8 mouse cellular contexts compared by ENCODE assay signal in the genomic region with DNA sequence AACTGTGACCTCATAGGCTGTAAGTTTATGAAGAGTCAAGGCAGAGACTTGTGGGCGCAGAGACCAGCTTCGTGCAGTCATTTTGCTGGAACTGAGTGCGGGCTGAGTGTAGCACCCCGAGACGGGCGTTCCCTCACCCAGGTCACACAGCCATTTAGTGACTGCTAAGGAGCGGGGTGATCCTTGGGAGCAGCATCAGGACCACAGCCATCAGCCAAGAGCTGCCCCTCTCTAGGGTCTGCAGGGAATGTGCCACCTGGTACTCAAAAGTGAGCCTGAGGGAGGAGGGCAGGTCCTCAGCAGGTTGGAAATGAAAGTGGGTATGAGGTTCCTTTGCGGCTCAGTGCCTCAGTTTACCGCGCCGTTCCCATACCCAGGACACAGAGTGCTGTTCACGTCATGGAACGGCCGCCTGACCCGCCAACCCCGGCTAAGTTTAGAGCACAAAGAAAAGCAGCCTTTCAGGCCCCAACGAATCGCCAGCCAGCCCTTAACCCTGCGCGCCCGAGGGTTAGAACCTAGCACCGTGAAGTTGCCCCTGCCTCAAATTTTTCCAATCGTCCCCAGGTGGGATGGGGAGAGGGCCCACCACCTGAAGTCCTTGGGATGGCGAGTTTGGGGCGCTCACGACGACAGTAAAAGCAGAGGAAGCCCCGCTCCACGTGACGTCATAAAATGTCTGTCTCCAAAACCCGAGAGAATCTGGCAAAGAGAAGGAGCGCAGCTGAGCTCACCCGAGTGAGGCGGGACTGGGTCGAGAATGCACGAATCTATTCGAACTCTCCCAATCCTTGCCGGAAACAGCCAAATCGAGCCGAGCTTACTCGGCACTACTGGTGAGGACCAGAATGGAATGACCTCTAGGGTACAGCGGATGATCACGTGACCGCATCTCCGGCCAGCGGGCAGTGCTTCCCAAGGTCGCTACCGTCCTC. TPM values are rescaled to one million over a fixed set of nuclear protein-coding genes. Genes with fewer than 3 reads are reported as not detected.
A peak's percentile ranks its signal among the peaks of the same experiment; 100 is the strongest.
DNase-seq lines count a peak whose midpoint lies in the region; ATAC-seq and TF ChIP-seq lines count a peak whose summit lies in the region.

No protein-coding gene starts in this region.

- peaks cover 7% of the 10 kb centered on the region for H3K4me1 ChIP-seq in hindbrain, postnatal 0 days (ENCODE audit: insufficient read depth, low read length)
- peaks cover 12% of the 10 kb centered on the region for H3K4me1 ChIP-seq in liver, embryonic 11.5 days (replicated peaks; ENCODE audit: control insufficient read depth, insufficient read depth, low read length)

- H3K9ac ChIP-seq in hindbrain, postnatal 0 days (replicated peaks; ENCODE audit: low read length): peak overlapping the region; percentile 41
- H3K9ac ChIP-seq in liver, embryonic 11.5 days (ENCODE audit: low read depth, low read length): no peak overlapping the region

- H3K27me3 ChIP-seq in hindbrain, postnatal 0 days (ENCODE audit: insufficient read depth, low read length): peaks cover 49% of the 10 kb centered on the region
- peaks cover 85% of the 10 kb centered on the region for H3K27me3 ChIP-seq in liver, embryonic 11.5 days (replicated peaks; ENCODE audit: control insufficient read depth, insufficient read depth, low read length)

- 5% methylated on average over 48 of the region's 48 CpGs for WGBS in hindbrain, postnatal 0 days
- WGBS in liver, embryonic 11.5 days: 7% methylated on average over 48 of the region's 48 CpGs

- ATAC-seq in hindbrain, postnatal 0 days: peak; percentile 43
- 0 out of 2 replicates have a peak, but pooled peaks have one; percentile 12 for ATAC-seq in liver, embryonic 11.5 days (replicated peaks; ENCODE audit: low FRiP score)

- H3K4me3 ChIP-seq in hindbrain, postnatal 0 days (ENCODE audit: low read length): peak overlapping the region; percentile 38
- H3K4me3 ChIP-seq in liver, embryonic 11.5 days (ENCODE audit: low read depth, low read length): peak overlapping the region; percentile 24

- intact Hi-C loops in gastrocnemius, postnatal 14 days (cut with DNase I; ENCODE audit: low total_unique reads): no loop called here
- intact Hi-C loops in left cerebral cortex, postnatal 36 days (cut with DNase I): no loop called here

- TF ChIP-seq CTCF in hindbrain, postnatal 0 days (IDR thresholded peaks at IDR 0.05; ENCODE audit: low read depth): no peak

- no peaks in the 10 kb centered on the region for H3K9me3 ChIP-seq in hindbrain, postnatal 0 days (ENCODE audit: low read length)
- H3K9me3 ChIP-seq in liver, embryonic 11.5 days (ENCODE audit: control insufficient read depth, low read length): no peaks in the 10 kb centered on the region

- DNase-seq in layer of hippocampus, postnatal 10 days (ENCODE audit: low spot score in 2 of 2): peak; percentile 50 to 55
- DNase-seq in layer of hippocampus, postnatal 36 days: no peak
- DNase-seq in cerebellum, adult 9-11 months: peak; percentile 44
- peak; percentile 77 for DNase-seq in gastrocnemius, postnatal 14 days
- peak; percentile 65 for DNase-seq in hindbrain, postnatal 0 days (ENCODE audit: low spot score)
- DNase-seq in liver, embryonic 11.5 days (ENCODE audit: low spot score): no peak
- peak; percentile 66 for DNase-seq in naive thymus-derived CD4-positive, alpha-beta T cell, adult 2 months (ENCODE audit: low read depth)
- no peak for DNase-seq in left cerebral cortex, postnatal 36 days (ENCODE audit: low spot score in 2 of 2)

- no peaks in the 10 kb centered on the region for H3K36me3 ChIP-seq in hindbrain, postnatal 0 days (ENCODE audit: insufficient read depth, low read length)
- H3K36me3 ChIP-seq in liver, embryonic 11.5 days (ENCODE audit: control insufficient read depth, insufficient read depth, low read length): no peaks in the 10 kb centered on the region

- no peak overlapping the region for H3K27ac ChIP-seq in hindbrain, postnatal 0 days
- H3K27ac ChIP-seq in liver, embryonic 11.5 days (ENCODE audit: low read depth, low read length): no peak overlapping the region

- H3K4me2 ChIP-seq in hindbrain, postnatal 0 days (ENCODE audit: low read depth, low read length): peak overlapping the region; percentile 59
- peak overlapping the region; percentile 61 for H3K4me2 ChIP-seq in liver, embryonic 11.5 days

RNA-seq across cellular contexts. Expression of gene Rab3a, which starts 10.6 kb away (rescaled TPM):
- total RNA-seq in layer of hippocampus, postnatal 10 days (2021): 100 to 1,000 TPM; 584 to 714 TPM
- total RNA-seq in layer of hippocampus, postnatal 36 days (2021): 100 to 1,000 TPM; 729 to 765 TPM
- total RNA-seq in gastrocnemius, postnatal 14 days (2021): 10 to 100 TPM; 44.3 to 45.1 TPM
- total RNA-seq in hindbrain, postnatal 0 days (2014; rRNA removed): 610 and 693 TPM in 2 replicates
- polyA plus RNA-seq in hindbrain, postnatal 0 days (2015; fragmentation: Nextera tagmentation; extraction: Ambion mirVana): 693 and 724 TPM in 2 replicates
- 6.3 and 6.9 TPM in 2 replicates for polyA plus RNA-seq in liver, embryonic 11.5 days (2014; fragmentation: Nextera tagmentation; extraction: Ambion mirVana)
- 100 to 1,000 TPM; 824 to 964 TPM for total RNA-seq in left cerebral cortex, postnatal 36 days (2021)

RNA-seq across cellular contexts. Expression of gene Mpv17l2, which starts 16.8 kb away (rescaled TPM):
- 10 to 100 TPM; 45.3 to 49.9 TPM for total RNA-seq in layer of hippocampus, postnatal 10 days (2021)
- 10 to 100 TPM; 34.3 to 35.8 TPM for total RNA-seq in layer of hippocampus, postnatal 36 days (2021)
- total RNA-seq in gastrocnemius, postnatal 14 days (2021): 10 to 100 TPM; 28.3 to 31.9 TPM
- 37.2 and 53.9 TPM in 2 replicates for total RNA-seq in hindbrain, postnatal 0 days (2014; rRNA removed)
- polyA plus RNA-seq in hindbrain, postnatal 0 days (2015; fragmentation: Nextera tagmentation; extraction: Ambion mirVana): 56.1 and 63.3 TPM in 2 replicates
- 67.7 and 76.4 TPM in 2 replicates for polyA plus RNA-seq in liver, embryonic 11.5 days (2014; fragmentation: Nextera tagmentation; extraction: Ambion mirVana)
- 10 to 100 TPM; 33.9 to 41.5 TPM for total RNA-seq in left cerebral cortex, postnatal 36 days (2021)

RNA-seq across cellular contexts. Expression of gene Pde4c, which starts 20.4 kb away (rescaled TPM):
- total RNA-seq in layer of hippocampus, postnatal 10 days (2021): under 1 TPM; 0.51 to 0.64 TPM
- 1 to 10 TPM; 1.5 to 2.4 TPM for total RNA-seq in layer of hippocampus, postnatal 36 days (2021)
- total RNA-seq in gastrocnemius, postnatal 14 days (2021): 1 to 10 TPM; 2.9 to 3.4 TPM
- total RNA-seq in hindbrain, postnatal 0 days (2014; rRNA removed): 0.26 and 0.72 TPM in 2 replicates
- 0.20 and 0.31 TPM in 2 replicates for polyA plus RNA-seq in hindbrain, postnatal 0 days (2015; fragmentation: Nextera tagmentation; extraction: Ambion mirVana)
- 0.83 and 1.3 TPM in 2 replicates for polyA plus RNA-seq in liver, embryonic 11.5 days (2014; fragmentation: Nextera tagmentation; extraction: Ambion mirVana)
- total RNA-seq in left cerebral cortex, postnatal 36 days (2021): 1 to 10 TPM in 1 of 2 experiments, under 1 TPM in 1; 0.89 to 2.0 TPM

RNA-seq across cellular contexts. Expression of gene Gm3336, which starts 25.6 kb away (rescaled TPM):
- total RNA-seq in layer of hippocampus, postnatal 10 days (2021): not detected
- total RNA-seq in layer of hippocampus, postnatal 36 days (2021): not detected
- total RNA-seq in gastrocnemius, postnatal 14 days (2021): not detected
- not detected in 2 replicates for total RNA-seq in hindbrain, postnatal 0 days (2014; rRNA removed)
- polyA plus RNA-seq in hindbrain, postnatal 0 days (2015; fragmentation: Nextera tagmentation; extraction: Ambion mirVana): not detected in 2 replicates
- 0.15 TPM in 1 of 2 replicates, not detected in the other for polyA plus RNA-seq in liver, embryonic 11.5 days (2014; fragmentation: Nextera tagmentation; extraction: Ambion mirVana)
- not detected for total RNA-seq in left cerebral cortex, postnatal 36 days (2021)

RNA-seq across cellular contexts. Expression of gene Pik3r2, which starts 32.6 kb away (rescaled TPM):
- total RNA-seq in layer of hippocampus, postnatal 10 days (2021): 100 to 1,000 TPM; 170 to 174 TPM
- 100 to 1,000 TPM; 153 to 158 TPM for total RNA-seq in layer of hippocampus, postnatal 36 days (2021)
- total RNA-seq in gastrocnemius, postnatal 14 days (2021): 10 to 100 TPM; 23.0 to 27.9 TPM
- 162 and 176 TPM in 2 replicates for total RNA-seq in hindbrain, postnatal 0 days (2014; rRNA removed)
- polyA plus RNA-seq in hindbrain, postnatal 0 days (2015; fragmentation: Nextera tagmentation; extraction: Ambion mirVana): 101 and 103 TPM in 2 replicates
- 41.5 and 44.6 TPM in 2 replicates for polyA plus RNA-seq in liver, embryonic 11.5 days (2014; fragmentation: Nextera tagmentation; extraction: Ambion mirVana)
- total RNA-seq in left cerebral cortex, postnatal 36 days (2021): 100 to 1,000 TPM; 152 to 164 TPM

Comparison
In these comparisons a context has a peak if more than half of its experiments do, and no peak if none do; other contexts are left out.
1. DNase-seq: peak in layer of hippocampus, postnatal 10 days (2 of 2), cerebellum, adult 9-11 months (single experiment), gastrocnemius, postnatal 14 days (single experiment), hindbrain, postnatal 0 days (single experiment) and naive thymus-derived CD4-positive, alpha-beta T cell, adult 2 months (single experiment); none in layer of hippocampus, postnatal 36 days (0 of 2), liver, embryonic 11.5 days (single experiment) and left cerebral cortex, postnatal 36 days (0 of 2).
2. RNA of gene Rab3a, which starts 10.6 kb away (total RNA-seq): 824 to 964 TPM in left cerebral cortex, postnatal 36 days, 729 to 765 TPM in layer of hippocampus, postnatal 36 days, 584 to 714 TPM in layer of hippocampus, postnatal 10 days and 610 to 693 TPM in hindbrain, postnatal 0 days; 44.3 to 45.1 TPM in gastrocnemius, postnatal 14 days; every median in the first group is over 10 times any median in the second.